Mouse (Mus musculus): ENCODE results near the gene Camsap1.

Gene Camsap1

DNA sequence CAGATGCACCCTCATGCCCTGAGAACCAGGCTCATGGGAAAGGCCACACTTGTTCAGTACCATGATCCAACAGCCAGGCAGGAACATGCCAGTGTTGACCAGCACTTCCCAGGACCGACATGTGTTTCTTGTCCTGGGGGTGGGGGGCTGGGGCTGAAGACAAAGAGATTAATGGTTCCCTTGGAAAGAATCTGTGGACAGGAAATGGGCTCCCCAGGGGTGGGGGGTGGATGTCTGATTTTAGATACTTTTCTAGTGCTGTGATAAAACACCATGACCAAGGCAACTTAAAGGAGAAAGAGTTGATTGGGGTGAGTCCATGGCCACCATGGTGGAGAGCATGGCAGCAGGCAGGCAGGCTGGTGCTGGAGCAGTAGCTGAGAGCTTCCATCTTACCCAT lies 100.8 kb downstream of the Camsap1 start:
- no peak for DNase-seq (ENCODE audit: low spot score)

DNA sequence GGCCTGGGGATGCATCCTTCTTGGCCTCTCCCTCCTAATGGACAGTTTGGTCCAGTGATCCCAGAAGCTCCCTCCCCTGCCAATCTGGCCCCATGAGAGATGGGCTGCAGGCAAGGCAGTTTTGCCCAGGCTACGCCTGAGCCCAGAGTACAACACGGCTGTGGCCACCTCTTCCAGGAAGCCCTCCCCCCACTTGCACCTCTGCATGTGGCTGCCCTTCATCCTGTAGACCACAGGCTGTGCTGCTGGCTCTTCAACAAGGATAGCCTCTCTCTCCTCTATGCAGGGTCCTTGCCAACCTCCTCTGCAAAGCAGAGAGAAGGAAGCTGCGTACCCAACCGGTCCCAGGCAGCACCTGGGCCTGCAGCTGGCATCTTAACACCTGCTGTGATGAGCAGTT lies 104.0 kb downstream of the Camsap1 start:
- no peak for DNase-seq (ENCODE audit: low spot score)

DNA sequence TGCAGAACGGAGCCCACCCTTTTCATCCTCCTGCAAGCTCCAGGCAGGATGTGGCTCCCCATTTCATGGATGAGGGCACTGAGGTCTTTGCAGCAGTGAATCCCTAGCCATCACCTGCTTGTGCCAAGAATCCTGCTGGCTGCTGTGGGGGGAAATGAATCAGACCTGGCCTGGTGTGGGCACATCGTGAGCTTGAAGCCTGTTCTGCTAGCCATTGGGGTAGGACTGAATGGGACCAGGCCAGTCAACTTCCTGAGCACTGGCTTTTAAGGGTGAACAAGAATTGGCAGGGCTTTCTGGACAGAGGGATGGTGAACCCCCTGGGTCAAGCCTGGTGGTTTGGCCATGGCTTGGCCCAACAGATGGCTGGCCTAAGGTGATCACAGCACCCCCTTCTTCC lies 104.6 kb downstream of the Camsap1 start:
- DNase-seq (ENCODE audit: low spot score) = no peak

DNA sequence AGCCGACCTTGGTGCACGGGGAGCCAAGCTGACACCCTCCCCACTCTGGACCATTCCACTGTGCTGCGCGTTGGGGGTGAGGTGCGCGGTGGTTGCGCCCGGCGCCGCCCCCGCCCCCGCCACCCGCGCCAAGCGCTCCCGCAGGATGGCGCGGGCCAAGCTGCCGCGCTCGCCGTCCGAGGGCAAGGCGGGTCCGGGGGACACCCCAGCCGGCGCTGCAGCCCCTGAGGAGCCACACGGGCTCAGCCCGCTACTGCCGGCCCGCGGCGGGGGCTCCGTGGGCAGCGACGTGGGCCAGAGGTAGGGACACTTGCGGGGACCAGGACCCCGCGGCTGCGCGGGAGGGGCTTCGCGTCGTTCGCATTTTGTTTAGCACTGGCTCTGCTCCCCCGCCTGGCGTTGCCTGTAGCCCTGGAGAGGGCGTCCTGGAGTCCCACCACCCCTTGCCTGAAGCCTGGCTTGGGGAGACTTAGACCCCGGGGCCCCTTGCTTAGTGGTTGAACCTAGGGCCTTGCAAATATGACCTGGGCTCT lies 105.3 kb downstream of the Camsap1 start:
- DNase-seq (ENCODE audit: low spot score) = no peak

DNA sequence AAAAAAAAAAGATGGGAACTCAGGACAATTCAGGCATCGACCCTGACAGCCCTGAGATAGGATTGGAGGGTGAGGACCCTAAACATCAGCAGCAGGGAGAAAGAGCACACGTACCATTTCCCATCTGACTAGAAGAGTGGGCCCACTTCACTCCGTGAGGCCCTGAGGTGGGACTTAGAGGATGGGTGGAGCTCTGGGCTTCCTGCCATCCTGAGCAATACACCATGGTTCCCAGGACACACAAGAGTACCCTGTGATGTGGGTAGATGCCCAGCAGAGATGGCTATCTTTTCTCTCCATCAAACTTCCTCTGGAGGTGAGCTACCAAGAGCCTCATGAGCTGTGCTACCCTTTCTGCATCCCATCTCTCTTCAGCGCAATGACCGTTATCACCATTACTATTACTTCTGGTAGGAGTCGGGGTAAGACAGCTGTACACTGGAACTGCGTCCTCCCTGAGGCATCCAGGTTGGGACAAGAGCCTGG lies 105.8 kb downstream of the Camsap1 start:
- DNase-seq (ENCODE audit: low spot score) = no peak
